Mouse (Mus musculus) kidney, adult 2 months (tissue): Measurements from ENCODE around the gene Pabpc1l.

ENCODE experiments used
- CTCF ChIP-seq: fragments of 200-500 bp; conservative IDR thresholded peaks from 2 replicates; pipeline ENCODE4 v1.5.1; 2011; ENCODE audit warnings: low read depth, mild to moderate bottlenecking, control low read depth, low read length, moderate library complexity, mixed read lengths; ENCODE audit not compliant: insufficient read depth, insufficient read length
- POLR2A ChIP-seq: fragments of 200-500 bp; IDR thresholded peaks from one replicate; pipeline ENCODE4 v1.6.1; 2011; ENCODE audit warnings: low read depth, low read length, control low read depth

- no peak for TF ChIP-seq CTCF
- no peak for TF ChIP-seq POLR2A
These were observed 56.9 kb downstream of the Pabpc1l start for GRCm38 (mm10) chr2:164082175-164082574.
